In genomic region chr15:86034781-86035360, GRCm38 (mm10) we compare ENCODE assay signal across 8 mouse cellular contexts. TPM values are rescaled to one million over a fixed set of nuclear protein-coding genes. Genes with fewer than 3 reads are reported as not detected.
DNase-seq lines count a peak whose midpoint lies in the region; ATAC-seq lines count a peak whose summit lies in the region.

No protein-coding gene starts in this region.

- 14% methylated on average over 12 of the region's 12 CpGs for WGBS in heart, embryonic 16.5 days
- 5% methylated on average over 12 of the region's 12 CpGs for WGBS in embryonic facial prominence, embryonic 12.5 days
- 6% methylated on average over 12 of the region's 12 CpGs for WGBS in midbrain, embryonic 14.5 days

- peaks cover 10% of the 10 kb centered on the region for H3K4me1 ChIP-seq in heart, embryonic 16.5 days (ENCODE audit: control insufficient read depth, insufficient read depth, low read length)
- H3K4me1 ChIP-seq in embryonic facial prominence, embryonic 12.5 days, result peaks cover 17% of the 10 kb centered on the region
- H3K4me1 ChIP-seq in midbrain, embryonic 14.5 days (ENCODE audit: control insufficient read depth, insufficient read depth, low read length), result peaks cover 14% of the 10 kb centered on the region; the same call in 1 of the 2 replicates

- intact Hi-C loops in heart, postnatal 10 days (cut with DNase I), result no loop called here

- H3K9me3 ChIP-seq in heart, embryonic 16.5 days (replicated peaks; ENCODE audit: control insufficient read depth, low read length), result peaks cover 6% of the 10 kb centered on the region; the same call in 1 of the 2 replicates
- peaks cover 12% of the 10 kb centered on the region; the same call in 1 of the 2 replicates for H3K9me3 ChIP-seq in embryonic facial prominence, embryonic 12.5 days
- H3K9me3 ChIP-seq in midbrain, embryonic 14.5 days (ENCODE audit: control insufficient read depth, low read length), result peaks cover 4% of the 10 kb centered on the region; the same call in 1 of the 2 replicates

- H3K36me3 ChIP-seq in heart, embryonic 16.5 days (ENCODE audit: control insufficient read depth, insufficient read depth), result peaks cover 16% of the 10 kb centered on the region
- H3K36me3 ChIP-seq in embryonic facial prominence, embryonic 12.5 days, result peaks cover 10% of the 10 kb centered on the region
- no peaks in the 10 kb centered on the region for H3K36me3 ChIP-seq in midbrain, embryonic 14.5 days (ENCODE audit: control insufficient read depth, insufficient read depth, low read length)

- peak overlapping the region; percentile 78 for H3K9ac ChIP-seq in heart, embryonic 16.5 days (ENCODE audit: low read length)
- no peak overlapping the region for H3K9ac ChIP-seq in embryonic facial prominence, embryonic 12.5 days
- H3K9ac ChIP-seq in midbrain, embryonic 14.5 days (replicated peaks; ENCODE audit: low read length), result no peak overlapping the region

- peak overlapping the region; percentile 73 for H3K4me3 ChIP-seq in heart, embryonic 16.5 days (ENCODE audit: low read length)
- peak overlapping the region; percentile 61; the same call in 1 of the 2 replicates for H3K4me3 ChIP-seq in embryonic facial prominence, embryonic 12.5 days
- H3K4me3 ChIP-seq in midbrain, embryonic 14.5 days (replicated peaks; ENCODE audit: low read depth, low read length), result no peak overlapping the region

- no peak for DNase-seq in heart, postnatal 10 days
- DNase-seq in kidney, postnatal 14 days, result peak; percentile 36
- DNase-seq in midbrain, embryonic 14.5 days, result no peak
- no peak for DNase-seq in frontal cortex, postnatal 25 days (ENCODE audit: low spot score in 2 of 2)

- no peak for ATAC-seq in heart, embryonic 16.5 days (replicated peaks; ENCODE audit: extremely low read depth, insufficient read depth, low FRiP score)
- no peak for ATAC-seq in embryonic facial prominence, embryonic 12.5 days (ENCODE audit: insufficient number of reproducible peaks, insufficient read depth, low FRiP score, low TSS enrichment)
- ATAC-seq in midbrain, embryonic 14.5 days (ENCODE audit: low FRiP score, low TSS enrichment), result no peak
- no peak for ATAC-seq in erythroblast, adult 5-6 weeks (replicated peaks; ENCODE audit: low FRiP score, poor library complexity, severe bottlenecking)
- no peak for ATAC-seq in cerebellum, adult (ENCODE audit: insufficient number of reproducible peaks, low FRiP score, low TSS enrichment)

- H3K4me2 ChIP-seq in heart, embryonic 16.5 days (ENCODE audit: low read depth, low read length), result peak overlapping the region; percentile 90
- peak overlapping the region; percentile 94 for H3K4me2 ChIP-seq in embryonic facial prominence, embryonic 12.5 days (replicated peaks)
- peak overlapping the region; percentile 71 for H3K4me2 ChIP-seq in midbrain, embryonic 14.5 days (ENCODE audit: low read length)

- H3K27me3 ChIP-seq in heart, embryonic 16.5 days (ENCODE audit: control insufficient read depth, insufficient read depth, low read length), result peaks cover 13% of the 10 kb centered on the region
- H3K27me3 ChIP-seq in embryonic facial prominence, embryonic 12.5 days, result peaks cover 55% of the 10 kb centered on the region
- peaks cover 26% of the 10 kb centered on the region for H3K27me3 ChIP-seq in midbrain, embryonic 14.5 days (ENCODE audit: control insufficient read depth, insufficient read depth, low read length)

- peak overlapping the region; percentile 2; the same call in 1 of the 2 replicates for H3K27ac ChIP-seq in heart, embryonic 16.5 days (ENCODE audit: low read length)
- no peak overlapping the region for H3K27ac ChIP-seq in embryonic facial prominence, embryonic 12.5 days
- no peak overlapping the region; the same call in 1 of the 2 replicates for H3K27ac ChIP-seq in midbrain, embryonic 14.5 days (replicated peaks; ENCODE audit: low read depth, low read length)

RNA-seq across cellular contexts. Expression of gene Celsr1, which starts 1.3 kb away (rescaled TPM):
- polyA plus RNA-seq in heart, embryonic 16.5 days (2015; fragmentation: Nextera tagmentation; extraction: Ambion mirVana), result 1.7 TPM in 2 replicates
- total RNA-seq in heart, postnatal 10 days (2021), result 10 to 100 TPM; 15.1 to 17.1 TPM
- polyA plus RNA-seq in embryonic facial prominence, embryonic 12.5 days (2016; fragmentation: Nextera tagmentation; extraction: Ambion mirVana), result 2.4 and 2.5 TPM in 2 replicates
- polyA plus RNA-seq in midbrain, embryonic 14.5 days (2014; fragmentation: Nextera tagmentation; extraction: Ambion mirVana), result 2.9 and 3.5 TPM in 2 replicates
- 0.38 and 1.5 TPM in 2 replicates for total RNA-seq in erythroblast, adult 5-6 weeks (2015; ENCODE audit: low replicate concordance)
- total RNA-seq in erythroblast, adult 5-6 weeks (2017; ENCODE audit: low replicate concordance), result 0.60 and 0.98 TPM in 2 replicates

RNA-seq across cellular contexts. Expression of gene Gramd4, which starts 22.6 kb away (rescaled TPM):
- polyA plus RNA-seq in heart, embryonic 16.5 days (2015; fragmentation: Nextera tagmentation; extraction: Ambion mirVana), result 18.7 and 22.2 TPM in 2 replicates
- total RNA-seq in heart, postnatal 10 days (2021), result 10 to 100 TPM; 37.2 to 42.1 TPM
- 19.4 and 19.6 TPM in 2 replicates for polyA plus RNA-seq in embryonic facial prominence, embryonic 12.5 days (2016; fragmentation: Nextera tagmentation; extraction: Ambion mirVana)
- 29.5 and 31.0 TPM in 2 replicates for polyA plus RNA-seq in midbrain, embryonic 14.5 days (2014; fragmentation: Nextera tagmentation; extraction: Ambion mirVana)
- 3.3 and 7.3 TPM in 2 replicates for total RNA-seq in erythroblast, adult 5-6 weeks (2015; ENCODE audit: low replicate concordance)
- total RNA-seq in erythroblast, adult 5-6 weeks (2017; ENCODE audit: low replicate concordance), result 8.4 and 11.0 TPM in 2 replicates
